In genomic region chr15:78437237-78438017, GRCm38 (mm10) we compare ENCODE assay signal across 8 mouse cellular contexts. TPM values are rescaled to one million over a fixed set of nuclear protein-coding genes. Genes with fewer than 3 reads are reported as not detected.
A peak's percentile ranks its signal among the peaks of the same experiment; 100 is the strongest.
DNase-seq lines count a peak whose midpoint lies in the region; ATAC-seq lines count a peak whose summit lies in the region.

No protein-coding gene starts in this region.

- ATAC-seq in CD4-positive, CD25-positive, alpha-beta regulatory T cell, adult 4 months: no peak

- peak; percentile 34 for DNase-seq in thymus, postnatal 4 days
- no peak for DNase-seq in thymus, postnatal 36 days
- peak; percentile 53 for DNase-seq in embryo, embryonic 9.5 days (ENCODE audit: extremely low spot score)
- peak; percentile 71 to 76 for DNase-seq in heart, adult 9 months (ENCODE audit: low spot score in 2 of 2)
- peak; percentile 42 for DNase-seq in kidney, postnatal 14 days
- DNase-seq in lung, postnatal 36 days: peak; percentile 39
- peak; percentile 60 for DNase-seq in skeletal muscle tissue, adult 2 months (ENCODE audit: low read depth, low spot score)

RNA-seq across cellular contexts. Expression of gene Kctd17, which starts 9.1 kb away (rescaled TPM):
- 1 to 10 TPM; 5.1 to 5.5 TPM for polyA plus RNA-seq in CD4-positive, CD25-positive, alpha-beta regulatory T cell, adult 4 months (2017; shearing (Covaris generic))

RNA-seq across cellular contexts. Expression of gene Tmprss6, which starts 31.0 kb away (rescaled TPM):
- not detected for polyA plus RNA-seq in CD4-positive, CD25-positive, alpha-beta regulatory T cell, adult 4 months (2017; shearing (Covaris generic))

RNA-seq across cellular contexts. Expression of gene Mpst, which starts 31.2 kb away (rescaled TPM):
- 1 to 10 TPM; 1.2 to 5.7 TPM for polyA plus RNA-seq in CD4-positive, CD25-positive, alpha-beta regulatory T cell, adult 4 months (2017; shearing (Covaris generic))

RNA-seq across cellular contexts. Expression of gene Tst, which starts 31.7 kb away (rescaled TPM):
- 1 to 10 TPM; 1.6 to 2.8 TPM for polyA plus RNA-seq in CD4-positive, CD25-positive, alpha-beta regulatory T cell, adult 4 months (2017; shearing (Covaris generic))

RNA-seq across cellular contexts. Expression of gene Tex33, which starts 41.7 kb away (rescaled TPM):
- polyA plus RNA-seq in CD4-positive, CD25-positive, alpha-beta regulatory T cell, adult 4 months (2017; shearing (Covaris generic)): not detected

Comparison
In these comparisons a context has a peak if more than half of its experiments do, and no peak if none do; other contexts are left out.
1. DNase-seq: peak in thymus, postnatal 4 days (single experiment), embryo, embryonic 9.5 days (single experiment), heart, adult 9 months (2 of 2), kidney, postnatal 14 days (single experiment), lung, postnatal 36 days (single experiment) and skeletal muscle tissue, adult 2 months (single experiment); none in thymus, postnatal 36 days (0 of 2).